Mouse (Mus musculus) lung, postnatal 4 days (tissue): ENCODE measurements around the gene Gm3558.
A peak's percentile ranks its signal among the peaks of the same experiment; 100 is the strongest.
"Not testable (repeated sequence)": the region's sequence is repeated elsewhere in the genome, so short reads cannot be mapped to it uniquely, and the experiment has no call there.

ENCODE experiments used
- DNase-seq, 2 experiments: peaks; one replicate each; pipeline ENCODE4 v3.0.0; 2021

Gm3558 gene

GRCm38 (mm10) chr14:7568382-7568781, at the start of gene Gm3558:
Gene Gm3558 (minus strand): TSS chr14:7568566.
- not testable (repeated sequence) for DNase-seq

DNA sequence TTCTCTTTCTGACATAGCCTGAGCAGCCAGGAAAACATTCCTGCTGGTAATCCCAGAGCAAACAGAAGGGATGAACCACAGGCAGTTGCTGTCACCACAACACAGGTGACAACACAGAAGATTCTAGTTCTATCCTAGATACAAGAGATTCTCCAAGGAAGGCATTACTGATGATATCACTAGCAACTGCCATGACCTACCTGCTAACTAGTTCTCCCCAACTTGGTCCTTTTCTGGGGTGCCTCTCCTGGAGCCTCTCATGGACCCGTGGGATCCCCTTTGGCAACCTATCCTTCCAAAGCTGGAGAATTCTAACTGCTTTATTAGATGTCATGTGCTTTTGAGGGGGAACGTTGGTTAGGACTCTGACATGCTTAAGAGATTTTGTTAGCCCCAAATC, 27.1 kb upstream of the Gm3558 start, which contains the start of gene Gm10338:
Gene Gm10338, minus strand, starts transcription at position 101 of the 400 bp plus-strand sequence.
- not testable (repeated sequence) for DNase-seq

GRCm38 (mm10) chr14:7567890-7568289, 476 bp downstream of the Gm3558 start:
- not testable (repeated sequence) for DNase-seq

DNA sequence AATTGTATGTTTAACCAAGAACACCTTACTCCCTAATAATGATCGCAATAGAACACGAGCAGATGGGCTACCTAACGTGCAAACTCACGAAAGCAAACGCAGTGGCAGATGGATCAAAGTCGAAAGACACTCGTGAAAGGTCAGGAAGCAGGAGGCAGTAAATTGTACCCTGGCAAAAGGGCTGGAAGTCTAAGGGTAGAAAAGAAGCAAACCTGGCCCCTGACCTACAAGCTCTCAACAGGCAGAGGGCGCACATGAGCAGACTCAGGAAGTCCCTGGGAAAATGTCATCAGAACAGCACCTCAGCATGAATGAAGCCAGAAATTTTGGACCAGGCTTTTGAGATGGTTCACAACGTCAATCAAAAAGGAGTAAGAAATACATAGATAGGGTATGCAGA, 1.1 kb downstream of the Gm3558 start:
- DNase-seq, result peak in 1 of 2 experiments; percentile 5
